Mouse (Mus musculus): ENCODE results near the gene Vmn1r165. TPM values are rescaled to one million over a fixed set of nuclear protein-coding genes. Genes with fewer than 3 reads are reported as not detected.
"Not testable (repeated sequence)": the region's sequence is repeated elsewhere in the genome, so short reads cannot be mapped to it uniquely, and the experiment has no call there.

Gene Vmn1r165
- polyA plus RNA-seq (2014; fragmentation: Nextera tagmentation; extraction: Ambion mirVana), result not detected in 2 replicates

DNA sequence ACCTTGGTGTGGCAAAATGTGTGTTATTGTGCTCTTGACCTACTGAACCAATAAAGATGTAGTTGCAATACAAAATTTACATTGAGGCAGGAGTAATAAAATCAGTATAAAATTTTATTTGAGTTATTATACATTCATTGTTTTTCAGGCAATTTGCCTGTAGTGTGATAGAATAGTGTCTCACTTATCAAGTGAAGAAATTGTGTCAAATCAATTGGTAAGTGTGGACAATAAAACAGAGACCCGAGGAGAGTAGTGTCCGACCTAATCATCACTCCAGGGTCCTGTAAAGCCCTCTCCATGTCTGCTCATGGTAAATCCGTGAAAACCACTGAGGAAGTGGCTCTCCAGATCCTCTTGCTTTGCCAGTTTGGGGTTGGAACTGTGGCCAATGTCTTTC lies at the start of gene Vmn1r165:
Vmn1r165 (plus strand) TSS at position 301 of the 400 bp plus-strand sequence.
- not testable (repeated sequence) for H3K27ac ChIP-seq (replicated peaks; ENCODE audit: low read depth, low read length); H3K9ac ChIP-seq (ENCODE audit: low read length); H3K4me2 ChIP-seq (ENCODE audit: low read depth, severe bottlenecking); H3K4me3 ChIP-seq (ENCODE audit: low read depth, low read length); H3K36me3 ChIP-seq (ENCODE audit: control insufficient read depth, insufficient read depth, low read length); H3K27me3 ChIP-seq (ENCODE audit: control insufficient read depth, insufficient read depth, low read length); H3K4me1 ChIP-seq (ENCODE audit: control insufficient read depth, insufficient read depth, low read length); DNase-seq (ENCODE audit: low spot score); H3K9me3 ChIP-seq (ENCODE audit: control insufficient read depth, low read length); ATAC-seq (ENCODE audit: insufficient number of reproducible peaks, low FRiP score, low TSS enrichment, low read depth)
- no CpG with 5 or more reads among the region's 3 CpGs for WGBS

DNA sequence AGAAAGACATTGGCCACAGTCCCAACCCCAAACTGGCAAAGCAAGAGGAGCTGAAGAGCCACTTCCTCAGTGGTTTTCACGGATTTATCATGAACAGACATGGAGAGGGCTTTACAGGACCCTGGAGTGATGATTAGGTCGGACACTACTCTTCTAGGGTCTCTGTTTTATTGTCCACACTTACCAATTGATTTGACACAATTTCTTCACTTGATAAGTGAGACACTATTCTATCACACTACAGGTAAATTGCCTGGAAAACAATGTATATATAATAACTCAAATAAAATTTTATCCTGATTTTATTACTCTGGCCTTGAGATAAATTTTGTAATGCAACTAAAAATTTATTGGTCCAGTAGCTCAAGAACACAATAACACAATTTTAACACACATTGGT lies 34.5 kb downstream of the Vmn1r165 start, which contains the start of gene Vmn1r166:
Vmn1r166 (minus strand) TSS at position 101 of the 400 bp plus-strand sequence.
- not testable (repeated sequence) for H3K27ac ChIP-seq (replicated peaks; ENCODE audit: low read depth, low read length); H3K4me2 ChIP-seq (ENCODE audit: low read depth, severe bottlenecking); H3K4me1 ChIP-seq (ENCODE audit: control insufficient read depth, insufficient read depth, low read length); DNase-seq (ENCODE audit: low spot score); ATAC-seq (ENCODE audit: insufficient number of reproducible peaks, low FRiP score, low TSS enrichment, low read depth); H3K9me3 ChIP-seq (ENCODE audit: control insufficient read depth, low read length); H3K4me3 ChIP-seq (ENCODE audit: low read depth, low read length); H3K9ac ChIP-seq (ENCODE audit: low read length); H3K36me3 ChIP-seq (ENCODE audit: control insufficient read depth, insufficient read depth, low read length); H3K27me3 ChIP-seq (ENCODE audit: control insufficient read depth, insufficient read depth, low read length)
- WGBS, result no CpG with 5 or more reads among the region's 2 CpGs

Other genes with a start within 250 kb of the Vmn1r165 start
- gene Gm4214, start 232.7 kb upstream of the Vmn1r165 start, polyA plus RNA-seq (2014; fragmentation: Nextera tagmentation; extraction: Ambion mirVana), result not detected in 2 replicates
- not detected in 2 replicates for gene Gm4216, start 197.4 kb upstream of the Vmn1r165 start, polyA plus RNA-seq (2014; fragmentation: Nextera tagmentation; extraction: Ambion mirVana)
- not detected in 2 replicates for gene Vmn1r163, start 161.8 kb upstream of the Vmn1r165 start, polyA plus RNA-seq (2014; fragmentation: Nextera tagmentation; extraction: Ambion mirVana)
- not detected in 2 replicates for gene Gm8720, start 149.9 kb upstream of the Vmn1r165 start, polyA plus RNA-seq (2014; fragmentation: Nextera tagmentation; extraction: Ambion mirVana)
- not detected in 2 replicates for gene Gm10662, start 72.9 kb upstream of the Vmn1r165 start, polyA plus RNA-seq (2014; fragmentation: Nextera tagmentation; extraction: Ambion mirVana)
- not detected in 2 replicates for gene Vmn1r166, start 34.4 kb downstream of the Vmn1r165 start, polyA plus RNA-seq (2014; fragmentation: Nextera tagmentation; extraction: Ambion mirVana)
- not detected in 2 replicates for gene Gm6902, start 61.6 kb downstream of the Vmn1r165 start, polyA plus RNA-seq (2014; fragmentation: Nextera tagmentation; extraction: Ambion mirVana)
- gene Nlrp4e, start 83.9 kb downstream of the Vmn1r165 start, polyA plus RNA-seq (2014; fragmentation: Nextera tagmentation; extraction: Ambion mirVana), result not detected in 2 replicates
- gene Nlrp5, start 168.6 kb downstream of the Vmn1r165 start, polyA plus RNA-seq (2014; fragmentation: Nextera tagmentation; extraction: Ambion mirVana), result not detected in 2 replicates

All from limb, embryonic 11.5 days (tissue).